Mouse (Mus musculus): ENCODE results near the gene Stat3. TPM values are rescaled to one million over a fixed set of nuclear protein-coding genes. Genes with fewer than 3 reads are reported as not detected.

The Stat3 gene
- polyA plus RNA-seq (2015; fragmentation: Nextera tagmentation; extraction: Ambion mirVana) = 35.5 and 40.0 TPM in 2 replicates

DNA sequence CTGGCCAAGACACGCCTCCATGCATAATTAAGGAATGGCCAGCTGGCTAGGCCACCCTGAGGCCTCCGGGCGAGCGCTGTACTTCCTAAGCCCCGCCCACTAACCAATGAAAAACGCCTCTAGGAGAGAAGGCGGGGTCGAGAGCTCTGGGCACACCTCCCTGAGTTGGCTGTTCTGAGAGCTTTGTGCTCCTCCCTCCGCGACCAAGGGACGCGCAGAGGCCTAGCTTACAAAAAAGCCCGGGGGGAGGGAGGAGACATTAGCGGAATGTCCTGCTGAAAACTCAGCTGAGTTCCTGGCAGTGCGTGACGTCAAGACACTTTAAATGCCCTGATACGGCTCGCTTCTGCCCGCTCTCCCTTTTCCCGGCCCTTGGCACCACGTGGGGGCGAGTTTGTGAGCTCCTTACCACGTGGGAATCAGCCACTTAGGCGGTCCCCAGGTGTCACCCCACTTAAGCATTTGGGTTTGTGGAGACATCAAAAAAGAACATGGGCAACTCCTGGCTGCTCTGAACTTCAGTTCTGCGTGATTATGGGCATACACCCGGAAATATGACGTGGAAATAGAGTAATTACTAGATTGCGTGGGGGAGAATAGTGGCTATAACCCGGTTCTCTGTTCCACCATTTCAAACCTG lies at the start of gene Stat3:
Gene Stat3 (minus strand): TSS at position 29 of the 640 bp plus-strand sequence.
- ATAC-seq (ENCODE audit: insufficient read depth) = peak; percentile 98
- Histone ChIP-seq H3K4me1 (replicated peaks) (peaks cover 53% of the 10 kb centered on the region), H3K9me3 (replicated peaks) (no peaks in the 10 kb centered on the region), H3K9ac (peak within 1 kb of the TSS; percentile 97), H3K27ac (replicated peaks) (peak within 1 kb of the TSS; percentile 92), H3K36me3 (replicated peaks) (no peaks in the 10 kb centered on the region), H3K4me2 (peak within 1 kb of the TSS; percentile 95), H3K4me3 (replicated peaks) (peak within 1 kb of the TSS; percentile 94), H3K27me3 (no peaks in the 10 kb centered on the region)
- WGBS (ENCODE audit: insufficient replicate concordance) = under 1% methylated on average over 29 of the region's 29 CpGs

GRCm38 (mm10) chr11:100988674-100989073 lies 49.3 kb upstream of the Stat3 start:
- no peak for ATAC-seq (ENCODE audit: insufficient read depth)
- H3K4me3 ChIP-seq (replicated peaks) = no peak overlapping the region
- H3K27ac ChIP-seq (replicated peaks) = no peak overlapping the region
- no peak overlapping the region for H3K9ac ChIP-seq
- no peaks in the 10 kb centered on the region for H3K36me3 ChIP-seq (replicated peaks)
- peaks cover 7% of the 10 kb centered on the region for H3K4me1 ChIP-seq (replicated peaks)
- peaks cover 20% of the 10 kb centered on the region for H3K27me3 ChIP-seq
- H3K9me3 ChIP-seq (replicated peaks) = no peaks in the 10 kb centered on the region
- no peak overlapping the region for H3K4me2 ChIP-seq
- 49% methylated on average over 3 of the region's 3 CpGs for WGBS (ENCODE audit: insufficient replicate concordance)

- no peak overlapping the region for H3K27ac ChIP-seq (replicated peaks)
- H3K4me2 ChIP-seq = no peak overlapping the region
- H3K9me3 ChIP-seq (replicated peaks) = no peaks in the 10 kb centered on the region
- peaks cover 28% of the 10 kb centered on the region for H3K27me3 ChIP-seq
- H3K36me3 ChIP-seq (replicated peaks) = no peaks in the 10 kb centered on the region
- WGBS (ENCODE audit: insufficient replicate concordance) = 48% methylated on average over 3 of the region's 3 CpGs
- ATAC-seq (ENCODE audit: insufficient read depth) = no peak
- no peak overlapping the region for H3K9ac ChIP-seq
- H3K4me3 ChIP-seq (replicated peaks) = no peak overlapping the region
- H3K4me1 ChIP-seq (replicated peaks) = peaks cover 22% of the 10 kb centered on the region
These were observed 46.3 kb upstream of the Stat3 start for GRCm38 (mm10) chr11:100985607-100986006.

DNA sequence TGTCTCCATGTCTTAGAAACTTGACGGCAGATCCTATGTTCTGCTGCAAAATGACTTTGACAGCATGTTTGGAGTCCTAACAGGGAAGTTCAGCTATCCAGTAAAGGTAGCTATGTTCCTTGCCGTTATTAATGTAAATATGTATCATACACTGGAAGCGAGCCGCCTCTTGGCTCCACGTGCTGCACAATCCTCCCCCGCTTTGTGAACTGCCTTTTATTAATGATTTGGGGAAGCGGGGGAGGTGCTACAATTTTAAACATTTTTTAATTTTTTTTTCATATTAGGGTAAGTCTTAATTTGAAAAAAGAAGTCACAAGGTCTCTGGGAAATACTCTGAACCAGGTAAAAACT lies 44.4 kb upstream of the Stat3 start:
- no peak overlapping the region; the same call in 1 of the 2 replicates for H3K4me2 ChIP-seq
- ATAC-seq (ENCODE audit: insufficient read depth) = no peak
- peaks cover 28% of the 10 kb centered on the region for H3K4me1 ChIP-seq (replicated peaks)
- peaks cover 22% of the 10 kb centered on the region for H3K27me3 ChIP-seq
- H3K4me3 ChIP-seq (replicated peaks) = no peak overlapping the region
- 67% methylated on average over 7 of the region's 7 CpGs for WGBS (ENCODE audit: insufficient replicate concordance)
- no peak overlapping the region for H3K27ac ChIP-seq (replicated peaks)
- no peaks in the 10 kb centered on the region for H3K36me3 ChIP-seq (replicated peaks)
- H3K9ac ChIP-seq = no peak overlapping the region
- no peaks in the 10 kb centered on the region for H3K9me3 ChIP-seq (replicated peaks)

- no peaks in the 10 kb centered on the region for H3K9me3 ChIP-seq (replicated peaks)
- H3K4me3 ChIP-seq (replicated peaks) = peak overlapping the region; percentile 44
- peaks cover 21% of the 10 kb centered on the region for H3K27me3 ChIP-seq
- no peak overlapping the region for H3K27ac ChIP-seq (replicated peaks)
- peak; percentile 44 for ATAC-seq (ENCODE audit: insufficient read depth)
- no peaks in the 10 kb centered on the region for H3K36me3 ChIP-seq (replicated peaks)
- H3K9ac ChIP-seq = peak overlapping the region; percentile 32; the same call in 1 of the 2 replicates
- peak overlapping the region; percentile 64 for H3K4me2 ChIP-seq
- WGBS (ENCODE audit: insufficient replicate concordance) = 3% methylated on average over 20 of the region's 20 CpGs
- H3K4me1 ChIP-seq (replicated peaks) = peaks cover 28% of the 10 kb centered on the region
These were observed 43.9 kb upstream of the Stat3 start for GRCm38 (mm10) chr11:100983125-100983777.

- H3K9ac ChIP-seq = no peak overlapping the region
- ATAC-seq (ENCODE audit: insufficient read depth) = no peak
- H3K4me3 ChIP-seq (replicated peaks) = no peak overlapping the region
- H3K9me3 ChIP-seq (replicated peaks) = no peaks in the 10 kb centered on the region
- no peak overlapping the region for H3K27ac ChIP-seq (replicated peaks)
- WGBS (ENCODE audit: insufficient replicate concordance) = 33% methylated on average over 8 of the region's 8 CpGs
- peaks cover 24% of the 10 kb centered on the region for H3K27me3 ChIP-seq
- H3K36me3 ChIP-seq (replicated peaks) = no peaks in the 10 kb centered on the region
- no peak overlapping the region for H3K4me2 ChIP-seq
- H3K4me1 ChIP-seq (replicated peaks) = peaks cover 28% of the 10 kb centered on the region
These were observed 42.7 kb upstream of the Stat3 start for GRCm38 (mm10) chr11:100982087-100982486.

- H3K9ac ChIP-seq = no peak overlapping the region
- ATAC-seq (ENCODE audit: insufficient read depth) = no peak
- 66% methylated on average over 3 of the region's 3 CpGs for WGBS (ENCODE audit: insufficient replicate concordance)
- H3K4me3 ChIP-seq (replicated peaks) = no peak overlapping the region
- H3K36me3 ChIP-seq (replicated peaks) = no peaks in the 10 kb centered on the region
- peaks cover 26% of the 10 kb centered on the region for H3K4me1 ChIP-seq (replicated peaks)
- H3K27ac ChIP-seq (replicated peaks) = no peak overlapping the region
- H3K9me3 ChIP-seq (replicated peaks) = no peaks in the 10 kb centered on the region
- peaks cover 24% of the 10 kb centered on the region for H3K27me3 ChIP-seq
- H3K4me2 ChIP-seq = no peak overlapping the region
These were observed 41.9 kb upstream of the Stat3 start for GRCm38 (mm10) chr11:100981236-100981635.

GRCm38 (mm10) chr11:100980438-100980837 lies 41.1 kb upstream of the Stat3 start:
- peaks cover 23% of the 10 kb centered on the region for H3K4me1 ChIP-seq (replicated peaks)
- H3K4me3 ChIP-seq (replicated peaks) = no peak overlapping the region
- peak overlapping the region; percentile 73; the same call in 1 of the 2 replicates for H3K27ac ChIP-seq (replicated peaks)
- no peak for ATAC-seq (ENCODE audit: insufficient read depth)
- H3K9ac ChIP-seq = no peak overlapping the region
- H3K27me3 ChIP-seq = peaks cover 24% of the 10 kb centered on the region
- no peaks in the 10 kb centered on the region for H3K9me3 ChIP-seq (replicated peaks)
- WGBS (ENCODE audit: insufficient replicate concordance) = 59% methylated on average over 1 of the region's 1 CpGs
- H3K36me3 ChIP-seq (replicated peaks) = no peaks in the 10 kb centered on the region
- no peak overlapping the region for H3K4me2 ChIP-seq

DNA sequence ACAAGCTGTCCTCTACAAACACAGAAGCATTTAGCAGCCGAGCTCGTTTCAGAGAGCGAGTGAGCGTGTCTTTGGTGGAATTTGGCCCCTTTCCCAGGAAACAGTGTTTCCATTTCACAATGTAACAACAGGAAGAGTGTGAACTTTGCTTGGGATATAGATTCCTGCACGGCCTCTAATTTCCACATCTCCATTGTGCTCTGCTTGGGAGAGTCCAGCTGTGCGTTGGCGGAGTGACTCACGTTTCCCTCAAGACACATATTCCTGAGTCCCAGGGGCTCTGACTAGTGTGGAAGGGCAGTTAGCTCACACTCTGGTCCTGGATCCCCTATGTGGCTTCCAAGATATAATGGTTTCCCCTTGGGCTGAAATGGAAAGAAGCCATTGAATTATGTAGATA lies 40.5 kb upstream of the Stat3 start:
- no peak overlapping the region for H3K4me2 ChIP-seq

GRCm38 (mm10) chr11:100975241-100975640 lies 35.9 kb upstream of the Stat3 start:
- no peak overlapping the region for H3K4me2 ChIP-seq
- no peaks in the 10 kb centered on the region for H3K9me3 ChIP-seq (replicated peaks)
- H3K27me3 ChIP-seq = peaks cover 46% of the 10 kb centered on the region
- no peak overlapping the region for H3K4me3 ChIP-seq (replicated peaks)
- H3K4me1 ChIP-seq (replicated peaks) = peaks cover 18% of the 10 kb centered on the region
- ATAC-seq (ENCODE audit: insufficient read depth) = no peak
- H3K27ac ChIP-seq (replicated peaks) = no peak overlapping the region
- H3K9ac ChIP-seq = no peak overlapping the region
- no peaks in the 10 kb centered on the region for H3K36me3 ChIP-seq (replicated peaks)
- WGBS (ENCODE audit: insufficient replicate concordance) = 51% methylated on average over 7 of the region's 7 CpGs

More for the DNA sequence above, 40.5 kb upstream of the Stat3 start:
- Histone ChIP-seq H3K4me1 (replicated peaks) (peaks cover 23% of the 10 kb centered on the region), H3K27me3 (peaks cover 24% of the 10 kb centered on the region), H3K9me3 (replicated peaks) (no peaks in the 10 kb centered on the region), H3K27ac (replicated peaks) (peak overlapping the region; percentile 73), H3K9ac (no peak overlapping the region), H3K4me3 (replicated peaks) (no peak overlapping the region), H3K36me3 (replicated peaks) (no peaks in the 10 kb centered on the region)
- ATAC-seq (ENCODE audit: insufficient read depth) = 0 out of 2 replicates have a peak, but pooled peaks have one; percentile 49
- WGBS (ENCODE audit: insufficient replicate concordance) = 51% methylated on average over 8 of the region's 8 CpGs

DNA sequence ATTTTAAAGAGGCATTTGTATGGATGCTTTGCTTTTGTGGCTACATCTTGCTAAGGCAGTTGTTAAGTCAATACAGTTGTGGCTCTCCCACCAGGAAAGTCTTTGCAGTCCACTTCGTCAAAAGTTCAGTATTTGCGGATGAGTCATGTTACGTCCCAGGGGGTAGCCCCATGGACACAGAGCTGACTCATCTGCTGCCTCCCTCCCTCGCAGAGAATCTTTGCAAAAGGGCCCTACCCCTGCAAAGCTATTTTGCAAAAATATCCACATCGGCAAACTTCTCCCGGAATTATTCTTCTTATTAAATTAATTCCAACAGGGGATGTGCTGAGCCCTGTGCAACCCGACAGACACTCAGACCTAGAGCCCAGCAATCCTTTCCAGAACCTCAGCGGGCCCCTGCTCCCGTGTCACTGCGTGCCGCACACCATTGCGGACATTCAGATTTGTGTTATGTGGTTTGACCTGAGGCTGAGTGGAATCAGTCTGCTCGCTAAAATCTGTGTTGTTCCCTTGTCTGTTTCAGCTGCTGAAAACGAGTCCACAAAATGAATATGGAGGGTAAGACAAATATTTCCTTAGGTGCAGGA lies 35.1 kb upstream of the Stat3 start:
- H3K27me3 ChIP-seq = peaks cover 53% of the 10 kb centered on the region
- H3K36me3 ChIP-seq (replicated peaks) = no peaks in the 10 kb centered on the region
- WGBS (ENCODE audit: insufficient replicate concordance) = 61% methylated on average over 14 of the region's 14 CpGs
- H3K4me1 ChIP-seq (replicated peaks) = peaks cover 26% of the 10 kb centered on the region
- H3K4me2 ChIP-seq = no peak overlapping the region
- no peak for ATAC-seq (ENCODE audit: insufficient read depth)
- no peak overlapping the region for H3K9ac ChIP-seq
- no peak overlapping the region for H3K27ac ChIP-seq (replicated peaks)
- H3K9me3 ChIP-seq (replicated peaks) = no peaks in the 10 kb centered on the region
- H3K4me3 ChIP-seq (replicated peaks) = no peak overlapping the region

Measured in liver, embryonic 15.5 days (tissue).